Mouse (Mus musculus) stomach, postnatal 0 days (tissue): Measurements from ENCODE around the gene Aldh3a2.

Experiments used
- CTCF ChIP-seq: IDR thresholded peaks from 2 replicates; pipeline ENCODE4 v1.5.1; 2016; ENCODE audit warnings: antibody characterized with exemption, low read depth, mild to moderate bottlenecking, moderate library complexity
- EP300 ChIP-seq: optimal IDR thresholded peaks from 2 replicates; pipeline ENCODE3; 2016; ENCODE audit warnings: antibody characterized with exemption

GRCm38 (mm10) chr11:61202810-61203209 lies 64.5 kb downstream of the Aldh3a2 start:
- TF ChIP-seq CTCF (no peak), EP300 (no peak)
